Mouse (Mus musculus): Measurements from ENCODE around the gene Ctnnb1. TPM values are rescaled to one million over a fixed set of nuclear protein-coding genes. Genes with fewer than 3 reads are reported as not detected.

The Ctnnb1 gene
- polyA plus RNA-seq (2012; rRNA removed; ENCODE audit: low replicate concordance) = 79.2 and 279 TPM in 2 replicates

GRCm38 (mm10) chr9:120929081-120929480 is at the start of gene Ctnnb1:
Gene Ctnnb1, plus strand, starts transcription at chr9:120929216.

Data from subcutaneous adipose tissue, adult 2 months (tissue).